Mouse (Mus musculus) hindbrain, postnatal 0 days (tissue): ENCODE data around the gene Btg2. TPM values are rescaled to one million over a fixed set of nuclear protein-coding genes. Genes with fewer than 3 reads are reported as not detected.
A peak's percentile ranks its signal among the peaks of the same experiment; 100 is the strongest.

Experiments
- ATAC-seq: fragments of 200-750 bp; cut with Nextera tagmentation; 2 replicates; pipeline ENCODE4 v1.8.0; 2017; ENCODE audit warnings: mild to moderate bottlenecking, moderate TSS enrichment, moderate library complexity
- DNase-seq: peaks from one replicate; pipeline ENCODE4 v3.0.0-alpha.2; 2015; ENCODE audit warnings: low spot score
- H3K27ac ChIP-seq: fragments of 300-500 bp; sonication (generic); 2 replicates; pipeline ENCODE4 v1.5.1; 2014; ENCODE audit warnings: mild to moderate bottlenecking
- H3K27me3 ChIP-seq: fragments of 300-500 bp; sonication (generic); 2 replicates; pipeline ENCODE4 v1.6.1; 2014; ENCODE audit warnings: low read length, mixed read lengths; ENCODE audit not compliant: insufficient read depth
- H3K36me3 ChIP-seq: fragments of 300-500 bp; sonication (generic); 2 replicates; pipeline ENCODE4 v1.6.1; 2014; ENCODE audit warnings: low read length, mixed read lengths; ENCODE audit not compliant: insufficient read depth
- H3K4me1 ChIP-seq: fragments of 300-500 bp; sonication (generic); 2 replicates; pipeline ENCODE4 v1.6.1; 2014; ENCODE audit warnings: antibody characterized with exemption, low read length, mixed read lengths; ENCODE audit not compliant: insufficient read depth
- H3K4me2 ChIP-seq: fragments of 300-500 bp; sonication (generic); 2 replicates; pipeline ENCODE4 v1.6.1; 2014; ENCODE audit warnings: low read depth, mild to moderate bottlenecking, low read length, moderate library complexity, mixed read lengths
- H3K4me3 ChIP-seq: fragments of 300-500 bp; sonication (generic); 2 replicates; pipeline ENCODE4 v1.5.1; 2014; ENCODE audit warnings: low read length
- H3K9ac ChIP-seq: fragments of 300-500 bp; sonication (generic); replicated peaks from 2 replicates; pipeline ENCODE4 v1.6.1; 2014; ENCODE audit warnings: mild to moderate bottlenecking, low read length, moderate library complexity, mixed read lengths
- H3K9me3 ChIP-seq: fragments of 300-500 bp; sonication (generic); 2 replicates; pipeline ENCODE4 v1.6.1; 2016; ENCODE audit warnings: low read length, mixed read lengths
- CTCF ChIP-seq: IDR thresholded peaks from 2 replicates; pipeline ENCODE4 v1.5.1; 2016; ENCODE audit warnings: antibody characterized with exemption, control low read depth, low read depth
- WGBS: fragments of 180-500 bp; shearing (Covaris S2); extraction: QIAGEN DNeasy Blood & Tissue Kit; methylation state at CpG from one replicate; pipeline ENCODE4 v1.1.7; 2014; 5-methylcytosine and 5-hydroxymethylcytosine counted together
- polyA plus RNA-seq: library from polyadenylated mRNA; unstranded; fragments of >200 nt; fragmentation: Nextera tagmentation; extraction: Ambion mirVana; gene quantifications from 2 replicates; pipeline ENCODE4 v1.2.1, GENCODE M21; 2015
- total RNA-seq: library from RNA; depleted of rRNA; stranded (reverse); fragments of >200 nt; gene quantifications from 2 replicates; pipeline ENCODE4 v1.2.3, GENCODE M21; 2014

Btg2 gene
- total and polyA plus RNA-seq, 2 experiments from 2014 or later, result 13.2 to 26.1 TPM

GRCm38 (mm10) chr1:134093771-134094526 is 15.0 kb upstream of the Btg2 start:
- Histone ChIP-seq H3K9ac (peak overlapping the region; percentile 55; the same call in 1 of the 2 replicates), H3K27ac (peak overlapping the region; percentile 87; the same call in 1 of the 2 replicates), H3K36me3 (no peaks in the 10 kb centered on the region), H3K9me3 (no peaks in the 10 kb centered on the region), H3K4me2 (peak overlapping the region; percentile 80), H3K4me3 (no peak overlapping the region), H3K4me1 (peaks cover 31% of the 10 kb centered on the region), H3K27me3 (no peaks in the 10 kb centered on the region)
- no peak for ATAC-seq
- WGBS, result 58% methylated on average over 13 of the region's 13 CpGs
- DNase-seq, result no peak
- TF ChIP-seq CTCF, result no peak

- Histone ChIP-seq H3K4me1 (peaks cover 22% of the 10 kb centered on the region), H3K9me3 (no peaks in the 10 kb centered on the region), H3K27ac (peak overlapping the region; percentile 87), H3K36me3 (no peaks in the 10 kb centered on the region), H3K9ac (peak overlapping the region; percentile 55), H3K4me2 (peak overlapping the region; percentile 80), H3K4me3 (peak overlapping the region; percentile 38), H3K27me3 (no peaks in the 10 kb centered on the region)
- 5% methylated on average over 43 of the region's 43 CpGs for WGBS
- peak; percentile 90 for DNase-seq
- peak; percentile 90 for ATAC-seq
- no peak for TF ChIP-seq CTCF
Observed at GRCm38 (mm10) chr1:134092852-134093770, 14.2 kb upstream of the Btg2 start.

- H3K9ac ChIP-seq, result peak overlapping the region; percentile 55
- H3K27ac ChIP-seq, result peak overlapping the region; percentile 87
- TF ChIP-seq CTCF, result no peak
- ATAC-seq (no peak), DNase-seq (no peak)
- no peaks in the 10 kb centered on the region for H3K9me3 ChIP-seq
- H3K4me2 ChIP-seq, result peak overlapping the region; percentile 80
- peak overlapping the region; percentile 38 for H3K4me3 ChIP-seq
- H3K4me1 ChIP-seq, result peaks cover 22% of the 10 kb centered on the region
- H3K36me3 ChIP-seq, result no peaks in the 10 kb centered on the region
- WGBS, result 37% methylated on average over 6 of the region's 6 CpGs
- H3K27me3 ChIP-seq, result no peaks in the 10 kb centered on the region
Observed at GRCm38 (mm10) chr1:134092368-134092767, 13.4 kb upstream of the Btg2 start.

- H3K27me3 ChIP-seq, result no peaks in the 10 kb centered on the region
- ATAC-seq (no peak), DNase-seq (no peak)
- H3K4me3 ChIP-seq, result no peak overlapping the region
- peaks cover 22% of the 10 kb centered on the region for H3K4me1 ChIP-seq
- no peak overlapping the region for H3K27ac ChIP-seq
- no peak overlapping the region for H3K4me2 ChIP-seq
- TF ChIP-seq CTCF, result no peak
- no peaks in the 10 kb centered on the region for H3K36me3 ChIP-seq
- WGBS, result 81% methylated on average over 3 of the region's 3 CpGs
- H3K9ac ChIP-seq, result no peak overlapping the region
- H3K9me3 ChIP-seq, result no peaks in the 10 kb centered on the region
Observed at GRCm38 (mm10) chr1:134091851-134092250, 12.9 kb upstream of the Btg2 start.

GRCm38 (mm10) chr1:134089074-134089473 is 10.2 kb upstream of the Btg2 start:
- H3K9me3 ChIP-seq, result no peaks in the 10 kb centered on the region
- no peak overlapping the region for H3K4me2 ChIP-seq
- DNase-seq (no peak), ATAC-seq (no peak)
- no peak overlapping the region for H3K27ac ChIP-seq
- no peaks in the 10 kb centered on the region for H3K36me3 ChIP-seq
- no peak for TF ChIP-seq CTCF
- no peaks in the 10 kb centered on the region for H3K27me3 ChIP-seq
- peaks cover 25% of the 10 kb centered on the region for H3K4me1 ChIP-seq
- WGBS, result 88% methylated on average over 7 of the region's 7 CpGs
- H3K9ac ChIP-seq, result no peak overlapping the region
- H3K4me3 ChIP-seq, result no peak overlapping the region

- Histone ChIP-seq H3K4me2 (no peak overlapping the region), H3K4me1 (peaks cover 10% of the 10 kb centered on the region; the same call in 1 of the 2 replicates), H3K27me3 (no peaks in the 10 kb centered on the region), H3K27ac (peak overlapping the region; percentile 46), H3K36me3 (no peaks in the 10 kb centered on the region), H3K9ac (no peak overlapping the region), H3K4me3 (no peak overlapping the region), H3K9me3 (no peaks in the 10 kb centered on the region)
- ATAC-seq, result no peak
- DNase-seq, result peak; percentile 31
- 53% methylated on average over 16 of the region's 16 CpGs for WGBS
- TF ChIP-seq CTCF, result no peak
Observed at GRCm38 (mm10) chr1:134086811-134087398, 8.0 kb upstream of the Btg2 start.
